In genomic region chr6:86543060-86543459, GRCm38 (mm10) we compare ENCODE assay signal across 19 mouse cellular contexts.
"Had no signal": no experiment of that assay in that cellular context is flagged by ENCODE, and none has a peak within 500 bp of the region (broad histone marks: within the 10 kb centered on the region; RNA-seq: fewer than 3 reads in every experiment).

No protein-coding gene starts in this region.

- ATAC-seq: forebrain, embryonic 13.5 days; forebrain, embryonic 14.5 days; forebrain, embryonic 15.5 days; forebrain, embryonic 16.5 days; forebrain, postnatal 0 days had no signal

- DNase-seq: cerebellum, adult 9-11 months; cerebellum, postnatal 10 days; cerebellum, postnatal 14 days; cerebellum, postnatal 25 days; cerebellum, postnatal 36 days; embryo, embryonic 11 days; forebrain, postnatal 0 days; gastrocnemius, adult 2 months; gastrocnemius, postnatal 10 days; gastrocnemius, postnatal 14 days; gastrocnemius, postnatal 25 days; gastrocnemius, postnatal 36 days; heart, adult 11 months; heart, adult 18-20 months; heart, adult 2 months had no signal
